Mouse (Mus musculus) forebrain, embryonic 16.5 days (tissue): ENCODE measurements around the gene Gm45234. TPM values are rescaled to one million over a fixed set of nuclear protein-coding genes. Genes with fewer than 3 reads are reported as not detected.

Experiments
- ATAC-seq: fragments of 200-750 bp; cut with Nextera tagmentation; 2 replicates; pipeline ENCODE4 v1.8.0; 2017; ENCODE audit warnings: mild to moderate bottlenecking, moderate library complexity
- H3K27ac ChIP-seq: fragments of 300-500 bp; sonication (generic); 2 replicates; pipeline ENCODE4 v1.5.1; 2014; ENCODE audit warnings: low read length, control low read depth
- H3K27me3 ChIP-seq: fragments of 300-500 bp; sonication (generic); replicated peaks from 2 replicates; pipeline ENCODE4 v1.6.1; 2014; ENCODE audit warnings: low read length; ENCODE audit not compliant: control insufficient read depth, insufficient read depth
- H3K36me3 ChIP-seq: fragments of 300-500 bp; sonication (generic); 2 replicates; pipeline ENCODE4 v1.6.1; 2014; ENCODE audit not compliant: control insufficient read depth, insufficient read depth
- H3K4me1 ChIP-seq: fragments of 300-500 bp; sonication (generic); replicated peaks from 2 replicates; pipeline ENCODE4 v1.6.1; 2014; ENCODE audit warnings: low read length; ENCODE audit not compliant: control insufficient read depth, insufficient read depth
- H3K4me2 ChIP-seq: fragments of 300-500 bp; sonication (generic); 2 replicates; pipeline ENCODE4 v1.6.1; 2014; ENCODE audit warnings: mild to moderate bottlenecking, low read length, control low read depth
- H3K4me3 ChIP-seq: fragments of 300-500 bp; sonication (generic); replicated peaks from 2 replicates; pipeline ENCODE4 v1.5.1; 2014; ENCODE audit warnings: mild to moderate bottlenecking, low read length, control low read depth
- H3K9ac ChIP-seq: fragments of 300-500 bp; sonication (generic); replicated peaks from 2 replicates; pipeline ENCODE4 v1.6.1; 2014; ENCODE audit warnings: low read depth, low read length, control low read depth
- H3K9me3 ChIP-seq: fragments of 300-500 bp; sonication (generic); 2 replicates; pipeline ENCODE4 v1.6.1; 2016; ENCODE audit warnings: low read length; ENCODE audit not compliant: control insufficient read depth
- WGBS: fragments of 180-500 bp; shearing (Covaris S2); extraction: QIAGEN DNeasy Blood & Tissue Kit; methylation state at CpG from one replicate; pipeline ENCODE4 v1.1.7; 2014; 5-methylcytosine and 5-hydroxymethylcytosine counted together
- polyA plus RNA-seq: library from polyadenylated mRNA; unstranded; fragments of >200 nt; fragmentation: Nextera tagmentation; extraction: Ambion mirVana; gene quantifications from 2 replicates; pipeline ENCODE4 v1.2.1, GENCODE M21; 2015

Gm45234 gene
- polyA plus RNA-seq, 1 experiment from 2014 or later, result not detected

GRCm38 (mm10) chr6:124744755-124745321, 11.0 kb downstream of the Gm45234 start:
- Histone ChIP-seq H3K27ac (peak overlapping the region; percentile 71), H3K4me3 (peak overlapping the region; percentile 50), H3K4me2 (peak overlapping the region; percentile 75), H3K36me3 (peaks cover 15% of the 10 kb centered on the region), H3K27me3 (no peaks in the 10 kb centered on the region), H3K9ac (peak overlapping the region; percentile 74), H3K4me1 (peaks cover 26% of the 10 kb centered on the region), H3K9me3 (no peaks in the 10 kb centered on the region)
- ATAC-seq, result no peak
- 64% methylated on average over 26 of the region's 26 CpGs for WGBS

- no peaks in the 10 kb centered on the region for H3K27me3 ChIP-seq
- H3K9ac ChIP-seq, result no peak overlapping the region
- WGBS, result 94% methylated on average over 8 of the region's 8 CpGs
- peaks cover 38% of the 10 kb centered on the region for H3K4me1 ChIP-seq
- H3K9me3 ChIP-seq, result no peaks in the 10 kb centered on the region
- H3K36me3 ChIP-seq, result peaks cover 11% of the 10 kb centered on the region
- no peak overlapping the region for H3K4me2 ChIP-seq
- no peak for ATAC-seq
- no peak overlapping the region for H3K27ac ChIP-seq
- H3K4me3 ChIP-seq, result no peak overlapping the region
Measured at GRCm38 (mm10) chr6:124743647-124744046, 12.2 kb downstream of the Gm45234 start.

GRCm38 (mm10) chr6:124742839-124743514, 12.8 kb downstream of the Gm45234 start:
- Histone ChIP-seq H3K4me1 (peaks cover 40% of the 10 kb centered on the region), H3K27me3 (no peaks in the 10 kb centered on the region), H3K27ac (no peak overlapping the region), H3K4me3 (no peak overlapping the region), H3K9me3 (no peaks in the 10 kb centered on the region), H3K9ac (no peak overlapping the region), H3K36me3 (peaks cover 11% of the 10 kb centered on the region), H3K4me2 (no peak overlapping the region)
- WGBS, result 90% methylated on average over 15 of the region's 15 CpGs
- no peak for ATAC-seq

- peaks cover 4% of the 10 kb centered on the region; the same call in 1 of the 2 replicates for H3K36me3 ChIP-seq
- H3K4me1 ChIP-seq, result peaks cover 40% of the 10 kb centered on the region
- peak overlapping the region; percentile 52 for H3K4me2 ChIP-seq
- ATAC-seq, result no peak
- peak overlapping the region; percentile 93 for H3K9ac ChIP-seq
- H3K4me3 ChIP-seq, result peak overlapping the region; percentile 74
- H3K27ac ChIP-seq, result peak overlapping the region; percentile 96
- 73% methylated on average over 3 of the region's 3 CpGs for WGBS
- no peaks in the 10 kb centered on the region for H3K27me3 ChIP-seq
- H3K9me3 ChIP-seq, result no peaks in the 10 kb centered on the region
Measured at GRCm38 (mm10) chr6:124741842-124742241, 14.0 kb downstream of the Gm45234 start.

GRCm38 (mm10) chr6:124740888-124741761, 14.7 kb downstream of the Gm45234 start, which contains the start of gene Grcc10:
Gene Grcc10, minus strand, starts transcription at chr6:124741374.
- no peaks in the 10 kb centered on the region for H3K27me3 ChIP-seq
- H3K27ac ChIP-seq, result peak within 1 kb of the TSS; percentile 96
- peak; percentile 85 for ATAC-seq
- peak within 1 kb of the TSS; percentile 52 for H3K4me2 ChIP-seq
- no peaks in the 10 kb centered on the region for H3K9me3 ChIP-seq
- peaks cover 35% of the 10 kb centered on the region for H3K4me1 ChIP-seq
- peak within 1 kb of the TSS; percentile 93 for H3K9ac ChIP-seq
- WGBS, result under 1% methylated on average over 41 of the region's 41 CpGs
- peak within 1 kb of the TSS; percentile 74 for H3K4me3 ChIP-seq
- peaks cover 4% of the 10 kb centered on the region; the same call in 1 of the 2 replicates for H3K36me3 ChIP-seq

- H3K27me3 ChIP-seq, result no peaks in the 10 kb centered on the region
- no peaks in the 10 kb centered on the region for H3K9me3 ChIP-seq
- under 1% methylated on average over 29 of the region's 29 CpGs for WGBS
- peak overlapping the region; percentile 52 for H3K4me2 ChIP-seq
- ATAC-seq, result peak; percentile 26
- H3K36me3 ChIP-seq, result peaks cover 4% of the 10 kb centered on the region; the same call in 1 of the 2 replicates
- H3K9ac ChIP-seq, result peak overlapping the region; percentile 93
- H3K4me3 ChIP-seq, result peak overlapping the region; percentile 74
- H3K27ac ChIP-seq, result peak overlapping the region; percentile 96
- H3K4me1 ChIP-seq, result peaks cover 32% of the 10 kb centered on the region
Measured at GRCm38 (mm10) chr6:124740211-124740887, 15.5 kb downstream of the Gm45234 start.

GRCm38 (mm10) chr6:124739231-124739796, 16.5 kb downstream of the Gm45234 start:
- Histone ChIP-seq H3K27me3 (no peaks in the 10 kb centered on the region), H3K4me2 (no peak overlapping the region; the same call in 1 of the 2 replicates), H3K4me3 (no peak overlapping the region), H3K4me1 (peaks cover 25% of the 10 kb centered on the region), H3K9me3 (no peaks in the 10 kb centered on the region), H3K27ac (no peak overlapping the region), H3K36me3 (peaks cover 4% of the 10 kb centered on the region; the same call in 1 of the 2 replicates), H3K9ac (no peak overlapping the region)
- no peak for ATAC-seq
- WGBS, result 83% methylated on average over 10 of the region's 10 CpGs

GRCm38 (mm10) chr6:124738511-124739023, 17.3 kb downstream of the Gm45234 start, which contains the start of gene Ptpn6:
Gene Ptpn6, minus strand, starts transcription at chr6:124738714.
- Histone ChIP-seq H3K4me2 (no peak within 1 kb of the TSS), H3K4me3 (no peak within 1 kb of the TSS), H3K9ac (0 out of 2 replicates have a peak within 1 kb of the TSS, but pooled peaks have one; percentile 14), H3K4me1 (peaks cover 25% of the 10 kb centered on the region), H3K36me3 (peaks cover 4% of the 10 kb centered on the region; the same call in 1 of the 2 replicates), H3K27me3 (no peaks in the 10 kb centered on the region), H3K27ac (no peak within 1 kb of the TSS), H3K9me3 (no peaks in the 10 kb centered on the region)
- no peak for ATAC-seq
- 31% methylated on average over 15 of the region's 15 CpGs for WGBS
